Mouse (Mus musculus) brain, embryonic 18.5 days (tissue): ENCODE measurements around the gene Tfrc.

Source experiments
- DNase-seq: peaks from one replicate; pipeline ENCODE4 v3.0.0-alpha.2; 2012; ENCODE audit warnings: low read depth, low spot score

The Tfrc gene

DNA sequence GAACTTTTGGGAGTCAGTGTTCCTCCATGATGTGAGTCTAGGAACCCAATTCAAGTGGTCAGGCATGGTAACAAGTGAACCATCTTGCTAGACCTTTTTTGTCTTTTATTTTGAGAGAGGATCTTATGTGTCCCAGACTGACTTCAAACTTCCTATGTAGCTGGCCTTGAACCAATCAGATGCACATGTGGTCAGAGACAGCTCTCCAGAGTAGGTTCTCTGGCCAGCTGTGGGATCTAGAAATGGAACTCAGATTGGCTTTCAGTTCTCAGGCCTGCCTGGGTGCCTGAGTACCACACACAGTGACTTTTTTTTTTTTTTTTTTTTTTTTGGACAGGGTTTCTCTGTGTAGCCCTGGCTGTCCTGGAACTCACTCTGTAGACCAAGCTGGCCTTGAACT is 39.0 kb downstream of the Tfrc start:
- no peak for DNase-seq

DNA sequence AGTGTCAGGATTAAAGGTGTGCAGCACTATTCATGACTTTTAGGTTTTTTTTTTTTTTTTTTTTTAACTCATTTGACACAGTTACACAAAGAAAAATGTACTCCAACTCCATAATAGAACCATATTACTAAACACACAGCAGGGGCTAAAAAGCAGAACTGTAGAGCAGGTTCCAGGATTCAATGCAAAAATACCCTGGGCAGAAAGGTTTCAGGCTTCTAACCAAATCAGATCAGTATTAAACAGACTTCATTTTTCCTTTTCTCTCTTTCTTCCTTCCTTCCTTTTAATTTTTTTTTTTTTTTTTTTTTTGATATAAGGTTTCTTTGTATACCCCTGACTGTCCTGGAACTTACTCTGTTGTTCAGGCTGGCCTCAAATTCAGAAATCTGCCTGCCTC is 41.7 kb downstream of the Tfrc start:
- DNase-seq, result no peak

DNA sequence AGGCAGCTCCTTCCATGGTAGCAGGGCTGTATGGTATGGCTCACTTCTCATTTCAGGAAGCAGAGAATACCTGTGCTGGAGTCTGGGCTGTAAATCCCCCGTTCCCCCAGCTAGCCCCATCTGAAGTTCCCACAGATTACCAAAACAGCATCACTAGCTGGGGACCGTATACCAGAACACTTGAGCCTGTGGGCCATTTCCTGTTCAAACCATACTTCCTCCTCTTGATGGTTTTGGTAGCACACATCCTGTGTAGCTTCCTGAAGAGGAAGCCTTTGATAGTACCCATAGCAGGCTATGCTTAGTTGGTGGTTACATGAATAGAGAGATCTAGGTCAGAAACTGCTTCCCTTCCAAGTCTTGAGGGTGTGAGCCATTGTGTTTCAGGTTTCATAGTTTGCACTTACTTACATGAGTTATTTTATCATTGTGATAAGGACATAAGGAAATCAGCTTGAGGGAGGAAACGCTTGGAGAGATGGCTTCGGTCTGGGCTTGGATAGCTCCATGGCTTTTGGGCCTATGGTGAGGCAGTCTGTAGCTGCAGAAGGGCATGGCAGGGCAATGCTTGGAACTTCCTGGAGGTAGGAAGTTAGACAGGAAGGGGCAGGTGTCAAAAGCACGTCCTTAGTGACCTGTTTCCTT is 42.4 kb downstream of the Tfrc start:
- DNase-seq, result no peak

DNA sequence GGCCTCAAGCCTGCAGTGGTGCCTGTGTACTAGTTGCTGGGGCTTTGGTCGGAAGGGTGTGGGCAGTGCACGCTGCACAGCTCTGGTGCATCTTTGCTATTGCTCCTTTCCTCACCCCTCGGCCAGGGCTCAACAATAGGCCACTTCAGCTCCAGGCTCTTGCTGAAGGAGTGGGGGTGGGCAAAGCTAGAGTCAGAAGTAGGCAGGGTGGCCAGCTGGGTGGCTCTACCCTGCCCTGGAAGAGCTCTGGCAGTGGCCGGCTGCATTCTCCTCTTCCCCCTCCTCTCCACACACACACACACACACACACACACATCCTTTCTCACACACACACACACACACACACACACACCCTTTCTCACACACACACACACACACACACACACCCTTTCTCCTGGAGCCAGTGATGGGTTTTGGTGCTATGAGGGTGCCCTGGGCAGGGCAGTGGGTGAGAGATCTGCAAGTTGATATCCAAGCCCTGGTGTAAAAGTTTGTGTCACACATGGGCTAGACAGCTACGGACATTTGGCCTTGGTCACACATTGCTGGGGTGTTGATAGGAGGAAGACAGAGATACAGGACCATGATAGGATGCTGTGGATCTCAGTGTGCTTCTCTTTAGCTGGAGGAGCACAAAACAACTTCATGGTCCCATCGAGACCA is 45.5 kb downstream of the Tfrc start:
- no peak for DNase-seq

DNA sequence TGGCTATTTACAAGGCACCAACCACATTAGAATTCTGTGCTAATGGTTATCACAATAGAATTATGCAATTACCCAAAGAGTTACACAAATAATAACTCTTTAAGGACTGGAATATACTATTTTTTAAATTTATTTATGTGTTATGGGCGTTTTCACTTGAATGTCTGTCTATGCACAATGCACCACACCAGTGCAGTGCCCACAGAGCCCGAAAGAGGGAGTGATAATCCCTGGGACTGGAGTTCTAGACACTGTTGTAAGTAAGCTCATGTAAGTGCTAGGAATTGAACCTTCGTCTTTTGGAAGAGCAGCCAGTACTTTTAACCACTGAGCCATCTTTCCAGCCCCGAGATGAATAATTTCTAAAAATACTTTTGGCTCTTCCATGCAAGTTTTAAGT is 46.8 kb downstream of the Tfrc start:
- no peak for DNase-seq

DNA sequence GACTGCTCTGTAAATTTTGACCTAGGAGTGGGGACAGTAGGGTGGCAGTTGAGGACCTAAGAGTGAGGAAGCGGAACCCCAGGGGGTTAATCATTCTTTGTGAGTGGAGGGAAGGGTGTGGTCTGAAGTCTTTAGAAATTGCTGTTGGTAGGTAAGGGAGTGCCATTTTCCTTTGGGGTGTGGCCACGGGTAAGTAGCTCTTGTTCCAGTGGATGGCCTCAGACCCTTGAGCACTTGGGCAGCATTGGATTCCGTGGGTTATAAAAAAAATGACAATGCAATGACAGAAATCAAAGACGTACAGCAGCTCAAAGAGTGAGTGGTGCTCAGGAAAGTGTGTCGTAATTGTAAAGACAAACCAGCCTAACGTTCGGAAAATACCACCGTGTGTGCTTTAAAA is 47.6 kb downstream of the Tfrc start:
- no peak for DNase-seq

DNA sequence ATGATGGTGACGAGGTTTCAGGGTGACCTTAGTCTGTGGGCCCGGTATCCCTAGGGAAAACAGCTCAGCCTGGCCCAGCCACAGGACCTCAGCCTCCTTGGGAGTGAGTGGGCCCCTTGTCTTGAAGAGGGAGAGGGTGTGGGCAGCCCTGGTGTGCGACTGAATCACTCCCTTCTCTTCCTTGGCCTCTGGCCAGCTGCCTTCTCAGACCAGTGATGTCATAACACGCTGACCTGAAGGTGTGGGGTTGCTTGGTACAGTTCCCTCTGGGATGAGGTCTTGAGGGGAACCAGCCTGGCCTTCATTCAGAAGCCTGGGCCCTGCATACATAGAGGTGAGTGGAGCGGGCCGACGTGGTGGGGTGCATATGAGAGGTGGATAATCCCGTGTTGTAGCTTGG is 48.1 kb downstream of the Tfrc start:
- DNase-seq, result no peak

DNA sequence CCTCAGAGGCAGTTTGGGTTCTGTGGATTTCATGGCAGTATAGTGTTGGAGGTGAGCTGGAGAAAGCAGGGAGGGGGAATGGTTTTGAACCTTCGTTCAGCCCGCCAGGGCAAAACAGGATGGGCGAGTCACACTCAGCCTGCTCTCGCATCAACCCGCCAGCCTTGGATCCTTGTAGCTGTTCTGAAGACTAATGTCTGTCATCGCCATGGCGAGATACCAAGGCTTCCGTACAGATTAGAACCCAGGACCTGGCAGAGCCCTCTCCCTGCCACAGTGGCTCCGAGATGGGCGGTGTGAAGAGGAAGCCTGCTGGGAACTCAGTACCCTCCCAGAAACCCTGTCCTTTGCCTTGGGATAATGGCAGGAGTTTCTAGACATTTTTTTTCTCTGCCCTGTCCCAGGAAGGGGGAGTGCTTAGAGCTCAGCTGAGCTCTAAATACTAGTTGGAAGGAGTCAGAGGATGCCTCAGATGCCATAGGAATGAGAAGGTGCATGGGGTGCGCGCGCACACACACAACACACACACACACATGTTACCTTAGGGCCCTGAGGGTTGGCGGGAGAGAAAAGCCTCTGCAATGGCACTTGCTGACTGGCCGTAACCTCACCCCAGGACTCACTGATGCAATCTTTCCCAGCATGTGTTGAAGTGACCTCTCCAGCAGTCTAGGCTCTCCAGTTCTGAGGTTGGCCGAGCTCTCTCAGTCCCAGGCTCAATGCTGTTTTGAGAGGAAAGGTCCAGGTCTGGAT is 49.0 kb downstream of the Tfrc start:
- no peak for DNase-seq

DNA sequence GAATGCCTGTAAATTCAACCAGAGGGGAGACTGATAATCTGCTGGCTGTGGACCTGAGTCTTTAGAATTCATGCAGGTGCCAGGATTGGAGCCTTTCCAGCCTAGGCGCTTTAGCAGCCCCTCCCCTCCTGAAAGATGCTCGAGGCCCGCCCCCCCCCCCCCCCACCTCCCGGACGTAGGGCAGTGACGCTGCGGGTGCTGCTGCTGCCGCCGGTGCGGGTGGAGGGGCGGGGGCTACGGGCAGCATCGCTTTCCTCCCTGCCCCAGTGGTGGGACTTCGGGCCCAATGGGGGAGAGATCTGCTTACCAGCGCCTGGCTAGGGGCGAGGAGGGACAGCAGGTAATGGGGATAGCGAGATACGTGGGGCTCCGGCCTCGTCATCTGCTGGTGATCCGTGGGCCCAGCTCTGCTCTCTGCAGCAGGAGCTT is 50.0 kb downstream of the Tfrc start:
- DNase-seq, result no peak

DNA sequence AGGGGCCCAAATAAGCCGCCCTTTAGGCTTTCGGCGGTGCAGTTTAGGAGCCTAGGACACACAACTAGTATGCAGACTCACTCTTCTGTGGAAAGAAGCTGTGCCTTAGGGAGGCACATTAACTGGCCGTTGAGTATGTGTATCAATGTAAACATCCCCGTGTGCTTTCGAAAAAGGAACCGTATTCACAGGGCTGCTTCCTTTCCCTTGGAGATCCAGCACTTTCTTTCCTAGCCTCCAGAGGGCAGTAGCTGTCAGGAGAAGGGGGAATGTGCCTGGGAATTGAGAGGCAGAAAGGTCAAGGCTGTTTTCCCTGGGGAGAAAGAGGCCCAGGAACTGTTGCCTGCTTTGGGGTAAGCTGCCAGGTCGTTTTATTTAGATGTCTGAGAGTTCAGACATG is 50.7 kb downstream of the Tfrc start:
- DNase-seq, result peak; percentile 52

DNA sequence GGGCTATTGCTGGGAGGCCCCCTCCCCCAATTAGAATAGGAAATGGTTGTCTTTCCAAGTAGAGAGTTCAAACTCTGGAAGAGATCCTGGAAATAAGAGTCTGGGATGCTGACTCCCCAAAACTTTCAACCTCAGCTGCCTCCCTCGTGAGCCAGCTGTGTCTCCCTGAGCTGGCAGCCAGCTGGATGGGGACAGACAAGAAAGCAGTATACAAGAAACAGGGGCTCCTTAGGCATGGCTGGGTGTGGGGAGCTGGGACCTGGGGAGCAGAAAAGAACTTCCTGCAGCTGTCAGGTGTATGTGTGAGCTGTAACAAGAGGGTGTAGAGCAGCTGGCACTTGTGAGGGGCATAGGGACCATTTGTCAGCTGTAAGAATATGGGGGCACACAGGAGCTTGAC is 51.4 kb downstream of the Tfrc start:
- no peak for DNase-seq

DNA sequence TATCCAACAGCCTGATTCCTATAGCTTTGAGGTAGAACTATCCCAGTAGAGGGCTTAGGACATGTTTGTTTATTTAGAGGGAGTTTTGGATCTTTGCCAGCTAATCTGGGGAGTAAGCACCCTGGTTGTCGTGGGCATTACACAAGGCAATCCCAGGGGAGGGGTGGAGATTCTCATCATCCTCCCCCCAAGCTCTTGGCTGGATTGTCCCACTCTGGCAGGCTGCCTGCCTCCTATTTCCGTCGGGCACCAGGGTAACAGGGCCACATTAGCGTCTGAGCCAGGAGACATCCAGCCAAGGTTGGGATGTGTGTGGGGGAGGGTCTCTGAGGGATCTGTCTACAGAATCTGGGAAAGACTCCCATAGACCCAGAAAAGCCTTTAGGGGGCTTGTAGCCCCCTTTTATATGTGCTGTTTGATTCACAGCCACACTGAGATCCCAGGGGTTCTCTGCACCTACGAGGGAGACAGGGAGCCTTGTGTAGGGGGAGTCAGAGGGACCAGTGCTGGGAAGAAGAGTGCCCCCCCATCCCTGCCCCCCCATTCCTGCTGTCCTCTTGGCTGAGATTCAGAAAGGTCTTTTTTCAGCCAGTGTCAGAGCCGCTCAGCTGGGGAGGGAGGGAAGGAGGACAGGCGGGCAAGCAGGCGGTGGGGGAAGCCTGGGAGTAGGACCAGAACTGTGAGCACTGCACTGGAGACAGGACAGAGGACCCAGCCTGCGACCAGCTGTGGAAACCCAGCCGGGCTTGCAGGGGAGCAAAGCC is 52.0 kb downstream of the Tfrc start:
- peak; percentile 56 for DNase-seq

DNA sequence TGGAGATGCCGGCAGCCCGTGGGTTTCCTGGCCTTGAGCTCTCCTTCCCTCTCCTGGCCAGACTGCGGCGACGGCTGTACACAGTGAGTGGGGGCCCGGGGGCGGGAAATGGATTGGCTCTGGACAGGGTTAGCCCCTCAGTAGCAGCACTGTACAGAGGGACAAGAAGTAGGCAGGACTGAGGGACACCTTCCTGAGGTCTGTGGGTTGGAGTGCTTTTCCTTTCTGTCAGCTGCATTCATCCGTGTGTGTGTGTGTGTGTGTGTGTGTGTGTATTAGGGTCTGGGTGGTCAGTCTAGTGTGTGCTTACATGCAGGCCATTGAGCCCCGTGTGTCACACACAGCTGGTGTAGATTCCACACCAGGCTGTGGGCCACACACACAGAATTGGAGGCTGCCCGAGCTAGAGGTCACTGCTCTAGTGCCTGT is 52.8 kb downstream of the Tfrc start:
- no peak for DNase-seq

DNA sequence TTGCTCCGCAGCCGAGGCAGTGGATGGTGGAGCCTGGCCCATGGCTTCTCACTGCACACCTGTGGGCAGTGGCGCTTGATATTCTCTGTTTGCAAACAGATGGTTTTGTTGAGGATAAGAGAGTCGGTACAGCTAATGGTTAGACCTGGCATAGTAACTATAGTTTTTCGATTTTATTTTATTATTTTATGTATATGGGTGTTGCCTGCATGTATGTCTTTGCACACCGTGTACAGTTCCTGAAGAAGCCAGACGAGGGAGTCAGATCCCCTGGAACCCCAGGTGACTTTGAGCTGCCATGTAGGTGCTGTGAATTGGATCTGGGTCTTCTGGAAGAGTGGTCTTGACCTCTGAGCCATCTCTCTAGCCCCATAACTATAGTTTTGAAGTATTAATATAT is 53.7 kb downstream of the Tfrc start:
- no peak for DNase-seq

DNA sequence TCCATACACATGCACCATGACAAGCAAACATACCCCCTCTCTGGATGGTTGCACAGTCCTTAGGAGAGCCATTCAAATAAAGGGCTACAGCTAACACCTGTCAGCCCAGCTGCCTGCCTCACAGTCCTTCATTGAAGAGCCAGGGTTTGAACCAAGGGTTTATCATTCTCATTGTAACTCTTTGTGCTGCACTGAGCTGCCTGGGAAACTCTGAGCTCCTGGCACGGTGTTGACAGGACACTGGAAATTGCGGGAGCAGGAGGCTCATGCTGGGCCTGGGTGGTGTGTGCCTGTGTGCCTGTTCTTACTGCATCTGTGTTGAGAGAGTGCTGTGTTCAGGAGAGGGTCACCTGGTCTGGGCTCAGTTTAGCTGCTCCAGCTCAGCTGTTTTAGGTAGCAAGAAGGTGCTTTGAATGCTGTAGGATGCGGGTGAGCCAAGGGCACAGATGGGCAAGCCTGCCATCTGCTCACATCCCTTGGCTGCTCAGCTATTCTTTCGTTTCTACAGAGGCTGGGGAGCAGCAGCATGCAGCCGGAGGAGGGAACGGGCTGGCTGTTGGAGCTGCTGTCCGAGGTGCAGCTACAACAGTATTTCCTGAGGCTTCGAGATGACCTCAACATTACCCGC is 54.6 kb downstream of the Tfrc start:
- DNase-seq, result no peak

DNA sequence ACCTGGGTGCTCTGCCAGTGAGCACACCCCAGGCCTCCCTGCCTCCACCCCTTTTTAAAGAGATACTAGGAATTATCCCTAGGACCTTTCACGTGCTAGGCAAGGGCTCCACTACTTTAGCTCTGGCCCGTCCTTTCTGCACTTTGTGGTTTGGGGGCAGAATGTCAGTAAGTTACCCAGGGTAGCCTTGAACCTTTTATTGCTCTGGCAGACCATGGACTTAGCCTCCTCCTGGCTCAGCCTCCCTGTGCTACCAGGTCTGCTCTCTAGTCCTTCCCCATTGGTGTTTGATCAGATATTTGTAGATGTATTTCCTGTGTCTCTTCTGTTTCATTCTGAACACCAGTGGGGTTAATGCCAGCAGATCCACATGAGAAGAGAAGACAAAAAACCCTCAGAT is 55.5 kb downstream of the Tfrc start:
- no peak for DNase-seq

DNA sequence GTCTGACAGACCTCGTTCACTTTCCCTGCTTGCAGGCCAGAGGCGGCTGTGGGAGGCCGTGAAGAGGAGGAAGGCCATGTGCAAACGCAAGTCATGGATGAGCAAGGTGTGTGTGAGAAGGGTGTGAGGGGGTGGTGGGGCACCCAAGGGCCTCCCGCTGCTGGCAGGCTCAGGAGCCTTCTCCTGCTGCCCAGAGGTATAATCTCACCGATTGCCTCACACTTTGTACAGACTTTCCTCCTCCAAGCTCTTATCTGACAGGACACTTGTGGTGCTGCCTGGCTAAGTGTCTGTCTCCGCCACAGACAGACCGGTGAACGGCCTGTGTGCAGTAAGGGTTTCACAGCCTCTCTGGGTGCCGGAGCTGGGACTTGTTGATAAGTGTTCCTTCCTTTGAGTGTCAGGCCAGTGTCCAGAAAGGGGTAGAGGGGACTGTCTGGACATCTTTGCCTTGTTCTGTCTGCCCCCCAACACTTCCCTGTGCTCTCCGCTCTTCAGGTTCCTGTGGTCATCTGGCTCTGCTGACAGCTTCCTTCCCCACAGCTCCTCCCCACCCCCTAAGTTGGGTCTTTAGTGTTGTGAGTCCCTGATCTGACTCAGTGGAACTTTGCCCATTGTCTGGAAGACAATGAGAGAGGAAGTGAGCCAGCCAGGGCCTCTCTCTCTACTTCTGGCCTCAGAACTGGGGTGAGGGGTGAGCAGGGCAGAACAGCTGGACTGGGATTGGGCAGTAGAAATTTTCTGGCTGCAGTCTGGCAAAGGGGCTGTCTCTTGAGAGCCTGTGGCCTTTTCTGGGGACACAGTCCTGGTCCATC is 57.3 kb downstream of the Tfrc start:
- DNase-seq, result no peak

DNA sequence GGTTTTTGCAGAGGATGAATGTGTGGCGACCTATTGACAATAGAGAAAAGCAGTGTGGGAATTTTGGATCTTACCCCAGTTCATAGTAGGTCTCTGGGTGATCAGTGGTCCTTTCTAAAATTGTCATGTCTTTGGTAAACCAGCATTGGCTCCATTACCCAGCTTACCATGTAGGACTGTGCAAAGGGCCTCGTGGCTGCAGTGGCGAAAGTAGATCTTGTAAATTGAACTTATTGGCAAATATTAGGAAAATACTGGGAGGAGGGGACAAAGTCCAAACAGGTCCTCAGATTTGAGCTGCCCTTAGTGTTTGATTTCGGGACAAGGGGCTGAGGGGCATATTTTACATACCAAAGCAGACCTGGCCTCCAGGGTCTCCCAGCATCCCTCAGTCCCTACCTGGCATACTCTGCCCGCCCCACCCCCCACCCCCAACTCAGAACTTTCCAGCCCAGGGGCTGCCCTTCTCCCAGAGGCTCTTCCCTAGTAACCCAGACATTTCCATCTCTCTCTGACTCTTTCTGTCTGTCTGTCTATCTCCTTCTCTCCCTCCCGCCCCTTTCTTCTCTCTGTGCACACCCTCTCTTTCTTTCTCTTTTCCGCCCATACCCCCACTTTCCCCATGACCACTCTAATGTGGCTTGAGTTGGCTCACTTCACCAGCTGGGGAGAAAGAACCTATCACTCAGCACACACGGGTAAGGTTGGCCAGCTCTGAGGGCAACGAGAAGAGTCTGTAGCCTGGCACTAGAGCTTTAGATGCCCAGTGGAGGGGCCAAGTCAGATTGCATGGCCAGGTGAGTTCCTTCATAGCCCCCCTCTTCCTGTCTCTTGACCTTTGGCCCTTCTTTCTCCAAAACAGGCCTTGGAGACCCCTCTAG is 58.2 kb downstream of the Tfrc start:
- no peak for DNase-seq

DNA sequence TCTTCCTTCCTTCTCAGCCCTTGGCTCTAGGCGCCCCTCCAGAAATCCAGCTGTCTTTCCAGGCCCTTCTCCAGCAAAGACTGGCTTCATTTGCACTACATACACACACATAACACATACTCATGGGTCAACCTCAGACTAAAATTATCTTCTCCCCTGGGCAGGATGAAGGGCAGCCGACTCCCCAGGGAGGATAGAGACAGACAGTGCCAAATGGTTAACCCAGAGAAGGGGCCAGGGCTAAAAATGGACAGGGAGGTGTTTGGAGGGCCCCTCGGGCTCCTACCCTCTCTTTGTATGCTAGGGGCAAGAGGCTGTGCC is 58.8 kb downstream of the Tfrc start:
- DNase-seq, result no peak

DNA sequence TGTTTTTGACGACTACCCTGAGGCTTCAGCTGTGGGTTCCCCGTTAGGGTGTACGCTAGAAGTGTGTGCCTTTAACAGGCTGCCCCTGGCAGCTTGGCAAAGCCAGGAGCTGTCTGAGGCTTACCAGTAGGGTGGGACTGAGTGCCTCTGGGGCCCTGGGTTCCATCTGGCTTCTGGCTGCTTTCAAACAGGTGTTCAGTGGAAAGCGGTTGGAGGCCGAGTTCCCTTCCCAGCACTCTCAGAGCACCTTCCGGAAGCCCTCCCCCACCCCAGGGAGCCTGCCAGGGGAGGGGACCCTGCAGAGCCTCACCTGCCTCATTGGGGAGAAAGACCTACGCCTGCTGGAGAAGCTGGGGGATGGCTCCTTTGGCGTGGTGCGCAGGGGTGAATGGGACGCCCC is 59.3 kb downstream of the Tfrc start:
- no peak for DNase-seq
